Mouse (Mus musculus) naive thymus-derived CD4-positive, alpha-beta T cell, adult 2 months (primary cell): ENCODE measurements around the gene Elmod3.
A peak's percentile ranks its signal among the peaks of the same experiment; 100 is the strongest.

Experiments
- DNase-seq: peaks from one replicate; pipeline ENCODE4 v3.0.0-alpha.2; 2011; ENCODE audit warnings: low read depth

Gene Elmod3

GRCm38 (mm10) chr6:72615151-72615550 is 16.9 kb upstream of the Elmod3 start:
- DNase-seq = peak; percentile 44

GRCm38 (mm10) chr6:72610261-72610660 is 12.0 kb upstream of the Elmod3 start:
- no peak for DNase-seq

- DNase-seq = no peak
These were observed 10.5 kb upstream of the Elmod3 start for GRCm38 (mm10) chr6:72608662-72609184.

GRCm38 (mm10) chr6:72607676-72608075 is 9.5 kb upstream of the Elmod3 start:
- no peak for DNase-seq

- no peak for DNase-seq
These were observed 8.8 kb upstream of the Elmod3 start for GRCm38 (mm10) chr6:72607060-72607459.

GRCm38 (mm10) chr6:72604066-72604465 is 5.9 kb upstream of the Elmod3 start:
- no peak for DNase-seq

GRCm38 (mm10) chr6:72601732-72602131 is 3.5 kb upstream of the Elmod3 start:
- DNase-seq = peak; percentile 89

- no peak for DNase-seq
These were observed 2.6 kb upstream of the Elmod3 start for GRCm38 (mm10) chr6:72600771-72601170.

- DNase-seq = no peak
These were observed 2.0 kb upstream of the Elmod3 start for GRCm38 (mm10) chr6:72600216-72600615.

- DNase-seq = no peak
These were observed 761 bp upstream of the Elmod3 start for GRCm38 (mm10) chr6:72598791-72599557.

- no peak for DNase-seq
These were observed 934 bp downstream of the Elmod3 start for GRCm38 (mm10) chr6:72597083-72597874.

- no peak for DNase-seq
These were observed 4.3 kb downstream of the Elmod3 start for GRCm38 (mm10) chr6:72593914-72594313.

- no peak for DNase-seq
These were observed 5.0 kb downstream of the Elmod3 start for GRCm38 (mm10) chr6:72593011-72593803.

GRCm38 (mm10) chr6:72590111-72590510 is 8.1 kb downstream of the Elmod3 start:
- DNase-seq = no peak

GRCm38 (mm10) chr6:72588307-72588706 is 9.9 kb downstream of the Elmod3 start:
- no peak for DNase-seq

- no peak for DNase-seq
These were observed 11.5 kb downstream of the Elmod3 start for GRCm38 (mm10) chr6:72586701-72587100.

GRCm38 (mm10) chr6:72584154-72584553 is 14.1 kb downstream of the Elmod3 start:
- DNase-seq = no peak

GRCm38 (mm10) chr6:72583211-72583839 is 14.9 kb downstream of the Elmod3 start:
- DNase-seq = no peak

GRCm38 (mm10) chr6:72581625-72582382 is 16.4 kb downstream of the Elmod3 start:
- no peak for DNase-seq

- no peak for DNase-seq
These were observed 22.2 kb downstream of the Elmod3 start for GRCm38 (mm10) chr6:72576041-72576440.

- no peak for DNase-seq
These were observed 26.4 kb downstream of the Elmod3 start for GRCm38 (mm10) chr6:72571826-72572225.
